Mouse (Mus musculus) heart, embryonic 14.5 days (tissue): ENCODE measurements at regions not wholly inside any gene's neighbourhood (a gene's known extent, or its start where the extent isn't known, plus 50 kb on each side); places are given as distances from the start of the nearest gene placed in this dataset.

Source experiments
- ATAC-seq: fragments of 200-750 bp; cut with Nextera tagmentation; 2 replicates; pipeline ENCODE4 v1.8.0; 2017; ENCODE audit warnings: low read depth, moderate TSS enrichment; ENCODE audit not compliant: insufficient number of reproducible peaks, insufficient read depth, low FRiP score
- H3K27ac ChIP-seq, 2 experiments: fragments of 200-500 bp in 1 of 2; fragments of 300-500 bp in 1 of 2; sonication (generic) in 1 of 2; replicated peaks in 1 of 2; 2 replicates each; pipeline ENCODE4 v1.5.1; 2012 to 2014; ENCODE audit warnings: low read depth in 2 of 2, low read length in 2 of 2, control low read depth in 1 of 2, mild to moderate bottlenecking in 1 of 2, mixed read lengths in 1 of 2; ENCODE audit not compliant: control insufficient read depth in 1 of 2, insufficient read depth in 1 of 2
- H3K27me3 ChIP-seq: fragments of 300-500 bp; sonication (generic); 2 replicates; pipeline ENCODE4 v1.6.1; 2014; ENCODE audit warnings: mild to moderate bottlenecking, low read length, control low read depth; ENCODE audit not compliant: control insufficient read depth, insufficient read depth
- H3K36me3 ChIP-seq: fragments of 300-500 bp; sonication (generic); 2 replicates; pipeline ENCODE4 v1.6.1; 2014; ENCODE audit warnings: mild to moderate bottlenecking, control low read depth, low read length, mixed read lengths; ENCODE audit not compliant: control insufficient read depth, insufficient read depth
- H3K4me1 ChIP-seq, 2 experiments: fragments of 200-500 bp in 1 of 2; fragments of 300-500 bp in 1 of 2; sonication (generic) in 1 of 2; 2 replicates each; pipeline ENCODE4 v1.6.1; 2012 to 2014; ENCODE audit warnings: low read length in 2 of 2, control low read depth in 1 of 2, mixed read lengths in 1 of 2; ENCODE audit not compliant: control insufficient read depth in 2 of 2, insufficient read depth in 2 of 2
- H3K4me2 ChIP-seq: fragments of 300-500 bp; sonication (generic); 2 replicates; pipeline ENCODE4 v1.6.1; 2014; ENCODE audit warnings: mild to moderate bottlenecking, low read length
- H3K4me3 ChIP-seq, 2 experiments: fragments of 200-500 bp in 1 of 2; fragments of 300-500 bp in 1 of 2; sonication (generic) in 1 of 2; 2 replicates each; pipeline ENCODE4 v1.5.1; 2012 to 2014; ENCODE audit warnings: low read length in 2 of 2, mild to moderate bottlenecking in 2 of 2, control low read depth in 1 of 2, low read depth in 1 of 2, moderate library complexity in 1 of 2; ENCODE audit not compliant: control insufficient read depth in 1 of 2, insufficient read depth in 1 of 2
- H3K9ac ChIP-seq: fragments of 300-500 bp; sonication (generic); 2 replicates; pipeline ENCODE4 v1.6.1; 2014; ENCODE audit warnings: mild to moderate bottlenecking, low read length
- H3K9me3 ChIP-seq: fragments of 300-500 bp; sonication (generic); 2 replicates; pipeline ENCODE4 v1.6.1; 2016; ENCODE audit warnings: low read length, control low read depth; ENCODE audit not compliant: control insufficient read depth
- WGBS: fragments of 180-500 bp; shearing (Covaris S2); extraction: QIAGEN DNeasy Blood & Tissue Kit; methylation state at CpG from one replicate; pipeline ENCODE4 v1.1.7; 2014; 5-methylcytosine and 5-hydroxymethylcytosine counted together

- WGBS: 74% methylated on average over 3 of the region's 3 CpGs
- no peak overlapping the region for H3K4me3 ChIP-seq
- no peak for ATAC-seq
- peaks cover 10% of the 10 kb centered on the region in 2 experiments for H3K4me1 ChIP-seq
- no peak overlapping the region for H3K4me2 ChIP-seq
- no peak overlapping the region for H3K27ac ChIP-seq
- H3K27me3 ChIP-seq: 0 out of 2 replicates have a peak, but pooled peaks cover 5% of the 10 kb centered on the region
- no peaks in the 10 kb centered on the region for H3K36me3 ChIP-seq
- no peak overlapping the region for H3K9ac ChIP-seq
- no peaks in the 10 kb centered on the region for H3K9me3 ChIP-seq
These were observed 84.5 kb downstream of the Gadd45g start for GRCm38 (mm10) chr13:51930931-51931330.

GRCm38 (mm10) chr13:51935827-51936226 is 89.3 kb downstream of the Gadd45g start:
- WGBS: 82% methylated on average over 10 of the region's 10 CpGs

GRCm38 (mm10) chr13:51936441-51936840 is 90.0 kb downstream of the Gadd45g start:
- Histone ChIP-seq H3K36me3 (no peaks in the 10 kb centered on the region), H3K4me3 (no peak overlapping the region), H3K4me2 (no peak overlapping the region), H3K27me3 (no peaks in the 10 kb centered on the region; the same call in 1 of the 2 replicates), H3K9ac (no peak overlapping the region), H3K9me3 (no peaks in the 10 kb centered on the region), H3K4me1 (peaks cover 0 to 3% of the 10 kb centered on the region in 2 experiments; a peak in 2 of 4 replicates), H3K27ac (no peak overlapping the region)
- ATAC-seq: no peak
- WGBS: 85% methylated on average over 5 of the region's 5 CpGs

More at GRCm38 (mm10) chr13:51935827-51936226, 89.3 kb downstream of the Gadd45g start:
- no peaks in the 10 kb centered on the region for H3K36me3 ChIP-seq
- H3K27ac ChIP-seq: no peak overlapping the region
- H3K9ac ChIP-seq: no peak overlapping the region
- no peaks in the 10 kb centered on the region; the same call in 1 of the 2 replicates for H3K27me3 ChIP-seq
- ATAC-seq: no peak
- H3K4me3 ChIP-seq: no peak overlapping the region
- H3K9me3 ChIP-seq: no peaks in the 10 kb centered on the region
- H3K4me1 ChIP-seq: peaks cover 2 to 6% of the 10 kb centered on the region in 2 experiments
- H3K4me2 ChIP-seq: no peak overlapping the region

- no peaks in the 10 kb centered on the region for H3K9me3 ChIP-seq
- no peak overlapping the region for H3K27ac ChIP-seq
- ATAC-seq: no peak
- H3K4me1 ChIP-seq: peaks cover 0 to 3% of the 10 kb centered on the region in 2 experiments; a peak in 2 of 4 replicates
- WGBS: 62% methylated on average over 7 of the region's 7 CpGs
- no peak overlapping the region for H3K4me3 ChIP-seq
- H3K9ac ChIP-seq: no peak overlapping the region
- H3K36me3 ChIP-seq: no peaks in the 10 kb centered on the region
- no peak overlapping the region for H3K4me2 ChIP-seq
- no peaks in the 10 kb centered on the region; the same call in 1 of the 2 replicates for H3K27me3 ChIP-seq
These were observed 91.4 kb downstream of the Gadd45g start for GRCm38 (mm10) chr13:51937898-51938297.

- 54% methylated on average over 4 of the region's 4 CpGs for WGBS
- H3K4me3 ChIP-seq: no peak overlapping the region
- no peak overlapping the region for H3K4me2 ChIP-seq
- H3K27ac ChIP-seq: no peak overlapping the region
- peaks cover 0 to 3% of the 10 kb centered on the region in 2 experiments; a peak in 1 of 4 replicates for H3K4me1 ChIP-seq
- H3K9me3 ChIP-seq: no peaks in the 10 kb centered on the region
- no peak for ATAC-seq
- H3K36me3 ChIP-seq: no peaks in the 10 kb centered on the region
- no peak overlapping the region for H3K9ac ChIP-seq
- no peaks in the 10 kb centered on the region; the same call in 1 of the 2 replicates for H3K27me3 ChIP-seq
These were observed 92.8 kb downstream of the Gadd45g start for GRCm38 (mm10) chr13:51939262-51939661.

- H3K36me3 ChIP-seq: no peaks in the 10 kb centered on the region
- H3K4me2 ChIP-seq: no peak overlapping the region
- no peak overlapping the region for H3K9ac ChIP-seq
- 89% methylated on average over 6 of the region's 6 CpGs for WGBS
- H3K27me3 ChIP-seq: no peaks in the 10 kb centered on the region; the same call in 1 of the 2 replicates
- no peaks in the 10 kb centered on the region for H3K9me3 ChIP-seq
- no peak for ATAC-seq
- H3K4me1 ChIP-seq: peaks cover 0 to 3% of the 10 kb centered on the region in 2 experiments; a peak in 1 of 4 replicates
- H3K27ac ChIP-seq: no peak overlapping the region
- H3K4me3 ChIP-seq: no peak overlapping the region
These were observed 93.2 kb downstream of the Gadd45g start for GRCm38 (mm10) chr13:51939715-51940114.

GRCm38 (mm10) chr13:51946171-51946570 is 99.7 kb downstream of the Gadd45g start:
- no peak overlapping the region for H3K9ac ChIP-seq
- H3K27me3 ChIP-seq: no peaks in the 10 kb centered on the region
- WGBS: 34% methylated on average over 3 of the region's 3 CpGs

GRCm38 (mm10) chr13:51948896-51949295 is 102.4 kb downstream of the Gadd45g start:
- no peak overlapping the region for H3K9ac ChIP-seq
- 89% methylated on average over 3 of the region's 3 CpGs for WGBS
- no peak for ATAC-seq
- H3K36me3 ChIP-seq: no peaks in the 10 kb centered on the region
- H3K27me3 ChIP-seq: no peaks in the 10 kb centered on the region
- H3K4me3 ChIP-seq: no peak overlapping the region
- H3K4me1 ChIP-seq: peaks cover 22 to 24% of the 10 kb centered on the region in 2 experiments
- H3K27ac ChIP-seq: no peak overlapping the region
- no peaks in the 10 kb centered on the region for H3K9me3 ChIP-seq
- H3K4me2 ChIP-seq: no peak overlapping the region

More at GRCm38 (mm10) chr13:51946171-51946570, 99.7 kb downstream of the Gadd45g start:
- Histone ChIP-seq H3K4me3 (no peak overlapping the region), H3K9me3 (no peaks in the 10 kb centered on the region), H3K36me3 (no peaks in the 10 kb centered on the region), H3K27ac (no peak overlapping the region), H3K4me2 (no peak overlapping the region), H3K4me1 (peaks cover 12 to 14% of the 10 kb centered on the region in 2 experiments)
- ATAC-seq: no peak
